Mouse (Mus musculus) bone marrow, adult 2 months (tissue): Measurements from ENCODE around the gene Mpped1.

Source experiments
- CTCF ChIP-seq: fragments of 200-500 bp; IDR thresholded peaks from 2 replicates; pipeline ENCODE4 v1.5.1; 2011; ENCODE audit warnings: low read length, control low read depth; ENCODE audit not compliant: control insufficient read depth, insufficient read depth
- POLR2A ChIP-seq: fragments of 200-500 bp; IDR thresholded peaks from 2 replicates; pipeline ENCODE4 v1.6.1; 2011; ENCODE audit warnings: low read depth, mild to moderate bottlenecking, control low read depth, low read length, borderline replicate concordance; ENCODE audit not compliant: control insufficient read depth

DNA sequence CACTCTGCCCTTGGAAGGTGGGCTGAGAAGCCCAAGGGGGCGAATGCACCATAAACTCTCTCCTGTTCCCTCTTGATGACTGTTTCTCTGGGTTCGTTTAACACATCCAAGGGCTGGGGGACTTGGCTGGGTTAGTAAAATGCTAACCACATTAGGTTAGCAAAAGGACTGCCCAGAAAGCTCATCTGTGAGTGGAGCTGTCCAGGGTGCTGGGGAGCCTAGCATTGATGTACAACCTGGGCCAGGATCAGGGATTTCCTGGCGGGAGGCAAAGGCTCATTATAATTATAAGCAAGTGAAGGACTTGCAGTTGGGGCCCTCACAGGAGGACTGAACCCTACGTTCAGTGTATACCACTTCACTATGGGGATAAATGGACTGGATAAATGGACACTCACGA, 100.6 kb downstream of the Mpped1 start:
- TF ChIP-seq CTCF (no peak), POLR2A (no peak)
